Mouse (Mus musculus) activated CD4-positive, CD25-positive, alpha-beta regulatory T cell, adult 9 weeks (primary cell): ENCODE data around the gene Ctsq. TPM values are rescaled to one million over a fixed set of nuclear protein-coding genes. Genes with fewer than 3 reads are reported as not detected.

Experiments used
- polyA plus RNA-seq: library from polyadenylated mRNA; unstranded; fragments of 100-300 nt; shearing (Covaris generic); gene quantifications from one replicate; pipeline ENCODE4 v1.2.1, GENCODE M21; 2017

Ctsq gene
- polyA plus RNA-seq: not detected

DNA sequence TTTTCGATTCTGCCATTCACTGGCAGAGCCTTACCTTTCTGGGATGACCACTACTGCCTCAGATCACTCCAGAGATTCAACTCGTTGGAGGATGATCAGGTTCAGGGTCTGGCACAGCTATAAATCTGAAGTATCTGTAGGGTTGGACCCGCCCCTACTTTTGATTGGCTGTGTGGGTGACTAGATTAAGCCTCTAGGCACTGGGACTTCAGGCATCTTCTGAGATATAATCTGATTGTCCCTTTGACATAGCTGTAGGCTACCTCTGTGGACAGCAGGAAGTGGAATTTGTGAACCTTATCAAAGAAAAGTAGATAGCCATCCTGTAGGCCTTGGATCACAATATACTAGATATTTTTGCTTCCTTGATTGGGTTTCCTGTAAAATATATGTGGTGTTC lies at the start of gene Ctsq:
Gene Ctsq (minus strand): TSS at position 101 of the 400 bp plus-strand sequence.

DNA sequence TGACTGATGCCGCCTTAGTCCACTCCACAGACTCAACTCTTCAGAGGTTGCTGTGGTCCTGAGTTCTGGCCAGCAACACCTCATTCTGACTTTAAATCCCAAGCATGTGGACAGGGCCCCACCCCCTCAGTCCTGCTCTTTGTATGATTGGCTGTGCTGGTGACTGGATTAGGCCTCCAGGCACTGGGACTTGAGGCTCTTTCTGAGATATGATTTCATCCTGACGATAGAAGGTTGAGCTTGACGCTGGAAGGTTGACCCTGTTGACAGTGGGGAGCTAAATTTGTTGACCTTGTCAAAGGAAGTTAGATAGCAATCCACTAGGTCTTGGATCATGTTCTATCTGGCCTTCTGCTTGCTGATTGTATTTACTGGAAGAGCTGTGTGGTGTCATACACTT lies 34.6 kb downstream of the Ctsq start, which contains the start of gene Ctsj:
Gene Ctsj (minus strand): TSS at position 101 of the 400 bp plus-strand sequence.

Other genes with a start within 250 kb of the Ctsq start
- not detected for gene Ctsll3, start 237.8 kb downstream of the Ctsq start, polyA plus RNA-seq
- gene 4930486L24Rik, start 176.2 kb downstream of the Ctsq start, polyA plus RNA-seq: 1.3 TPM
- 0.68 TPM for gene Gm49392, start 143.7 kb downstream of the Ctsq start, polyA plus RNA-seq
- 3.6 TPM for gene Ctla2b, start 143.2 kb downstream of the Ctsq start, polyA plus RNA-seq
- gene Tpbpb, start 135.8 kb downstream of the Ctsq start, polyA plus RNA-seq: not detected
- not detected for gene Gm49393, start 105.0 kb downstream of the Ctsq start, polyA plus RNA-seq
- not detected for gene Gm49391, start 104.1 kb downstream of the Ctsq start, polyA plus RNA-seq
- 37.0 TPM for gene Ctla2a, start 104.0 kb downstream of the Ctsq start, polyA plus RNA-seq
- gene Tpbpa, start 98.6 kb downstream of the Ctsq start, polyA plus RNA-seq: not detected
- gene Ctsj, start 34.7 kb downstream of the Ctsq start, polyA plus RNA-seq: not detected
- gene Ctsr, start 123.6 kb upstream of the Ctsq start, polyA plus RNA-seq: not detected
- gene Cts6, start 162.8 kb upstream of the Ctsq start, polyA plus RNA-seq: not detected
- gene Cts8, start 214.7 kb upstream of the Ctsq start, polyA plus RNA-seq: not detected
- gene Gm49398, start 248.2 kb upstream of the Ctsq start, polyA plus RNA-seq: not detected